Mouse (Mus musculus) forebrain, postnatal 0 days (tissue): ENCODE data around the gene Hspa12b. TPM values are rescaled to one million over a fixed set of nuclear protein-coding genes. Genes with fewer than 3 reads are reported as not detected.

Source experiments
- ATAC-seq: fragments of 200-750 bp; cut with Nextera tagmentation; 2 replicates; pipeline ENCODE4 v1.8.0; 2017; ENCODE audit warnings: mild to moderate bottlenecking, moderate library complexity
- DNase-seq: peaks from one replicate; pipeline ENCODE4 v3.0.0-alpha.2; 2015
- H3K27ac ChIP-seq: fragments of 300-500 bp; sonication (generic); 2 replicates; pipeline ENCODE4 v1.5.1; 2014; ENCODE audit warnings: low read depth, mild to moderate bottlenecking, antibody characterized with exemption, low read length, moderate library complexity, mixed read lengths
- H3K27me3 ChIP-seq: fragments of 300-500 bp; sonication (generic); 2 replicates; pipeline ENCODE4 v1.6.1; 2014; ENCODE audit warnings: mild to moderate bottlenecking, low read length, mixed read lengths; ENCODE audit not compliant: insufficient read depth
- H3K36me3 ChIP-seq: fragments of 300-500 bp; sonication (generic); 2 replicates; pipeline ENCODE4 v1.6.1; 2014; ENCODE audit warnings: mild to moderate bottlenecking, moderate library complexity; ENCODE audit not compliant: insufficient read depth
- H3K4me1 ChIP-seq: fragments of 300-500 bp; sonication (generic); 2 replicates; pipeline ENCODE4 v1.6.1; 2014; ENCODE audit warnings: antibody characterized with exemption; ENCODE audit not compliant: insufficient read depth
- H3K4me2 ChIP-seq: fragments of 300-500 bp; sonication (generic); 2 replicates; pipeline ENCODE4 v1.6.1; 2014; ENCODE audit warnings: low read depth, mild to moderate bottlenecking, moderate library complexity
- H3K4me3 ChIP-seq: fragments of 300-500 bp; sonication (generic); 2 replicates; pipeline ENCODE4 v1.5.1; 2014; ENCODE audit warnings: low read depth, low read length, mixed read lengths
- H3K9ac ChIP-seq: fragments of 300-500 bp; sonication (generic); 2 replicates; pipeline ENCODE4 v1.6.1; 2014; ENCODE audit warnings: mild to moderate bottlenecking
- H3K9me3 ChIP-seq: fragments of 300-500 bp; sonication (generic); 2 replicates; pipeline ENCODE4 v1.6.1; 2016; ENCODE audit warnings: low read length
- CTCF ChIP-seq: sonication (generic); IDR thresholded peaks from 2 replicates; pipeline ENCODE4 v1.5.1; 2016; ENCODE audit warnings: antibody characterized with exemption, control low read depth, low read depth
- WGBS: fragments of 180-500 bp; shearing (Covaris S2); extraction: QIAGEN DNeasy Blood & Tissue Kit; methylation state at CpG from one replicate; pipeline ENCODE4 v1.1.7; 2014; 5-methylcytosine and 5-hydroxymethylcytosine counted together
- polyA plus RNA-seq: library from polyadenylated mRNA; unstranded; fragments of >200 nt; fragmentation: Nextera tagmentation; extraction: Ambion mirVana; gene quantifications from 2 replicates; pipeline ENCODE4 v1.2.1, GENCODE M21; 2015
- total RNA-seq: library from RNA; depleted of rRNA; stranded (reverse); fragments of >200 nt; gene quantifications from 2 replicates; pipeline ENCODE4 v1.2.3, GENCODE M21; 2014

Hspa12b gene
- total and polyA plus RNA-seq, 2 experiments from 2014 or later: 2.2 to 5.3 TPM

- no peak overlapping the region for H3K4me2 ChIP-seq
- no peaks in the 10 kb centered on the region for H3K27me3 ChIP-seq
- H3K9me3 ChIP-seq: no peaks in the 10 kb centered on the region
- ATAC-seq (no peak), DNase-seq (no peak)
- no peaks in the 10 kb centered on the region for H3K4me1 ChIP-seq
- no peaks in the 10 kb centered on the region for H3K36me3 ChIP-seq
- no peak for TF ChIP-seq CTCF
- 80% methylated on average over 11 of the region's 11 CpGs for WGBS
- H3K27ac ChIP-seq: no peak overlapping the region
- H3K4me3 ChIP-seq: no peak overlapping the region
- H3K9ac ChIP-seq: no peak overlapping the region
Measured at GRCm38 (mm10) chr2:131135521-131136139, 8.6 kb downstream of the Hspa12b start.

DNA sequence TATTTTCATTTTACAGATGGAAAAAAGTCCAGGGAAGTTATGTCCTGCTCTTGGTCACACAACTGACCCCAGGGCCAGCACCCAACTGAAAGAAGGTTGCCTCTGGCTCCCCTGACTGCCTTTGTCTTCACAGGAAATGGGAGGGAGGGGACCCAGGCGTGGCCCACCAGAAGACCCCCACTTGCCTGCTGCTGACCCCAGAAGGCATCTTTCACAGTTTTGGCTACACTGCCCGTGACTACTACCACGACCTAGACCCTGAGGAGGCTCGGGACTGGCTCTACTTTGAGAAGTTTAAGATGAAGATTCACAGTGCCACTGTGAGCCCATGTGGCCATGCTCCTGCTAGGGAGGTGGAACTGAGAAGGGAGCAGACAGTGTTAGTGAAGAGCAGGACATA is 11.2 kb downstream of the Hspa12b start:
- ATAC-seq (no peak), DNase-seq (no peak)
- Histone ChIP-seq H3K27me3 (no peaks in the 10 kb centered on the region), H3K36me3 (peaks cover 4% of the 10 kb centered on the region), H3K4me2 (no peak overlapping the region), H3K27ac (no peak overlapping the region), H3K4me1 (no peaks in the 10 kb centered on the region), H3K9me3 (no peaks in the 10 kb centered on the region), H3K9ac (no peak overlapping the region), H3K4me3 (no peak overlapping the region)
- 83% methylated on average over 4 of the region's 4 CpGs for WGBS
- no peak for TF ChIP-seq CTCF

- no peak for ATAC-seq
- H3K36me3 ChIP-seq: peaks cover 7% of the 10 kb centered on the region
- H3K4me2 ChIP-seq: no peak overlapping the region
- no peak overlapping the region for H3K4me3 ChIP-seq
- H3K27me3 ChIP-seq: no peaks in the 10 kb centered on the region
- DNase-seq: no peak
- 85% methylated on average over 7 of the region's 7 CpGs for whole genome bisulfite sequencing
- TF ChIP-seq CTCF: no peak
- H3K9me3 ChIP-seq: no peaks in the 10 kb centered on the region
- no peak overlapping the region for H3K9ac ChIP-seq
- no peaks in the 10 kb centered on the region for H3K4me1 ChIP-seq
- H3K27ac ChIP-seq: no peak overlapping the region
Measured at GRCm38 (mm10) chr2:131138760-131139159, 11.7 kb downstream of the Hspa12b start.

GRCm38 (mm10) chr2:131139287-131139686 is 12.2 kb downstream of the Hspa12b start:
- H3K36me3 ChIP-seq: peaks cover 8% of the 10 kb centered on the region
- H3K9me3 ChIP-seq: no peaks in the 10 kb centered on the region
- no peaks in the 10 kb centered on the region for H3K27me3 ChIP-seq
- no peaks in the 10 kb centered on the region for H3K4me1 ChIP-seq
- 96% methylated on average over 5 of the region's 5 CpGs for WGBS
- DNase-seq (no peak), ATAC-seq (no peak)
- no peak overlapping the region for H3K4me3 ChIP-seq
- no peak for TF ChIP-seq CTCF
- H3K9ac ChIP-seq: no peak overlapping the region
- no peak overlapping the region for H3K27ac ChIP-seq
- H3K4me2 ChIP-seq: no peak overlapping the region

DNA sequence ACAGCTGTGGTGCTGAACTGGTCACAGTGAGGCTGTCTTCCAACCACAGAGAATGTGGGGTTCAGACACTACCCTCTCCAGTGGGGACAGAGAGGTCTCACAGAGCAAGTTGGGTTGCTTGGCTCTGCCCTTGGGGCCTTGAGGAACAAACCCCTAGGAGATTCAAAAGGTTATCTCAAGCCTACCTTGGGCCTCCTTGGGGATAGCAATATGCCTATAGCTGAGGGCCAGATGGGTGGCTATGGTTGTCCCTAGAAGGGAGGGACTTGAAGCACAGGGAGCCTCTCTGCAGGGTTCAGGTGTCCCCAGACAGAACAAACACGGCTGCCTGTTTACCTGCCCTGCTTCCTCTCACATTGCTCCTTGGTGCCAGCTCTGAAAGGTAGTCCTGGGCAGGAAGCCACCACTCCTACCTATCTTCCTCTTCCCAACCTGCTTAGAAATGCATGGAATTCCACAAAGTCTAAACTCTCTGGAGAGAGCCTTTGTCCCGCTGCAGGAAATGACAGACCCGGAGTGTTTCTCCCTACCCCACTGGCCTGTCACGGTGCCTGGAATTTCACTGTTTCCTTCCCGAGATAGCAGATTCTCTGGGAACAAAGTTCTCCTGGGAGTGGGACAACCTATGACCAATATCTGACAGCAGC is 12.9 kb downstream of the Hspa12b start:
- no peaks in the 10 kb centered on the region for H3K27me3 ChIP-seq
- ATAC-seq: no peak
- H3K9ac ChIP-seq: no peak overlapping the region
- 75% methylated on average over 5 of the region's 5 CpGs for WGBS
- no peak for TF ChIP-seq CTCF
- no peak overlapping the region for H3K4me3 ChIP-seq
- H3K9me3 ChIP-seq: no peaks in the 10 kb centered on the region
- DNase-seq: no peak
- no peak overlapping the region for H3K4me2 ChIP-seq
- H3K27ac ChIP-seq: no peak overlapping the region
- H3K4me1 ChIP-seq: no peaks in the 10 kb centered on the region
- H3K36me3 ChIP-seq: peaks cover 15% of the 10 kb centered on the region

- TF ChIP-seq CTCF: no peak
- WGBS: 80% methylated on average over 5 of the region's 5 CpGs
- H3K27me3 ChIP-seq: no peaks in the 10 kb centered on the region
- no peak overlapping the region for H3K27ac ChIP-seq
- no peaks in the 10 kb centered on the region for H3K4me1 ChIP-seq
- no peak overlapping the region for H3K4me3 ChIP-seq
- no peaks in the 10 kb centered on the region for H3K9me3 ChIP-seq
- H3K4me2 ChIP-seq: no peak overlapping the region
- no peak overlapping the region for H3K9ac ChIP-seq
- DNase-seq (no peak), ATAC-seq (no peak)
- peaks cover 18% of the 10 kb centered on the region for H3K36me3 ChIP-seq
Measured at GRCm38 (mm10) chr2:131140533-131140905, 13.4 kb downstream of the Hspa12b start.

DNA sequence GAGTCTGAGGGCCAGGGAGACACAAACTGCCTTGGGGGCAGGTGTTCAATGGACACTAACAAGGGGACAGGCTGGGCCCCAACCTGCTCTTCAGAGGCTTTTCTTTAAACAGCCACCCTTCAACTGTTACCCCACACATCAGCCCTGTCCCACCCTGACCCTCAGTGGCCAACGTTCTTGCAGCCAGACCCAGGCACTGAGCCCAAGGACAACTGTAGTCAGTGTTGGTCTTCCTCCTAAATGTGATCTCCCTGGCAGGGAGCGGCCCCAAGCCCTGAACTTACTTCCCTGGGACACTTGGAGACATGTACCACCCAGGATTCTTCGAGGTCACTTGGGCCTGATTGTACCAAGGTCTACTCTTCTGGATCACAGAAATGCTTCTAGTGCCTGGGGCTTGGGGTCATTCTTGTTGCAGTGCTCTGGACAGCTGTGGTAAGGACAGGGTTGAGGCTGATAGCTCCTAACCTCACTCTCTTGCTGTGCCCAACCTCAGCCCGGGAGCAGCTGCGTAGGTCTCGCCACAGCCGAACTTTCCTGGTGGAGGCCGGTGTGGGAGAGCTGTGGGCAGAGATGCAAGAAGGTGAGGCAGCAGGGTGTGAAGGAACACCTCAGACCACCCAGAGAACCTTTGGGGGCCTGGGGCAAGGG is 14.4 kb downstream of the Hspa12b start:
- Histone ChIP-seq H3K36me3 (peaks cover 28% of the 10 kb centered on the region), H3K27ac (no peak overlapping the region), H3K27me3 (no peaks in the 10 kb centered on the region), H3K4me2 (no peak overlapping the region), H3K9me3 (no peaks in the 10 kb centered on the region), H3K9ac (no peak overlapping the region), H3K4me3 (no peak overlapping the region), H3K4me1 (no peaks in the 10 kb centered on the region)
- TF ChIP-seq CTCF: no peak
- ATAC-seq: no peak
- no peak for DNase-seq
- WGBS: 90% methylated on average over 8 of the region's 8 CpGs
